Mouse (Mus musculus) liver, embryonic 12.5 days (tissue): ENCODE measurements at regions not wholly inside any gene's neighbourhood (a gene's known extent, or its start where the extent isn't known, plus 50 kb on each side); places are given as distances from the start of the nearest gene placed in this dataset.

Source experiments
- ATAC-seq: fragments of 200-750 bp; cut with Nextera tagmentation; 2 replicates; pipeline ENCODE4 v1.8.0; 2017; ENCODE audit warnings: moderate number of reproducible peaks, mild to moderate bottlenecking, moderate library complexity
- H3K27ac ChIP-seq: fragments of 300-500 bp; sonication (generic); 2 replicates; pipeline ENCODE4 v1.5.1; 2016; ENCODE audit warnings: mild to moderate bottlenecking
- H3K27me3 ChIP-seq: fragments of 300-500 bp; sonication (generic); replicated peaks from 2 replicates; pipeline ENCODE4 v1.6.1; 2016; ENCODE audit warnings: mild to moderate bottlenecking, moderate library complexity
- H3K36me3 ChIP-seq: fragments of 300-500 bp; sonication (generic); 2 replicates; pipeline ENCODE4 v1.6.1; 2016; ENCODE audit warnings: mild to moderate bottlenecking, moderate library complexity
- H3K4me1 ChIP-seq: fragments of 300-500 bp; sonication (generic); 2 replicates; pipeline ENCODE4 v1.6.1; 2016
- H3K4me2 ChIP-seq: fragments of 300-500 bp; sonication (generic); 2 replicates; pipeline ENCODE4 v1.6.1; 2016; ENCODE audit warnings: mild to moderate bottlenecking, moderate library complexity
- H3K4me3 ChIP-seq: fragments of 300-500 bp; sonication (generic); 2 replicates; pipeline ENCODE4 v1.5.1; 2016; ENCODE audit warnings: mild to moderate bottlenecking, moderate library complexity
- H3K9ac ChIP-seq: fragments of 300-500 bp; sonication (generic); 2 replicates; pipeline ENCODE4 v1.6.1; 2016; ENCODE audit warnings: mild to moderate bottlenecking, moderate library complexity
- H3K9me3 ChIP-seq: fragments of 300-500 bp; sonication (generic); replicated peaks from 2 replicates; pipeline ENCODE4 v1.6.1; 2016; ENCODE audit warnings: mild to moderate bottlenecking, moderate library complexity
- WGBS: fragments of 180-500 bp; shearing (Covaris S2); methylation state at CpG from one replicate; pipeline ENCODE4 v1.1.7; 2016; ENCODE audit not compliant: insufficient replicate concordance; 5-methylcytosine and 5-hydroxymethylcytosine counted together

- H3K27me3 ChIP-seq: no peaks in the 10 kb centered on the region
- WGBS: 65% methylated on average over 2 of the region's 2 CpGs
- no peaks in the 10 kb centered on the region for H3K9me3 ChIP-seq
- H3K4me1 ChIP-seq: no peaks in the 10 kb centered on the region
- H3K4me2 ChIP-seq: no peak overlapping the region
- no peaks in the 10 kb centered on the region for H3K36me3 ChIP-seq
- no peak overlapping the region for H3K4me3 ChIP-seq
- ATAC-seq: no peak
- H3K9ac ChIP-seq: no peak overlapping the region
- H3K27ac ChIP-seq: no peak overlapping the region
These were observed 565.6 kb downstream of the Defb40 start for GRCm38 (mm10) chr8:18412470-18412869.

- H3K4me2 ChIP-seq: no peak overlapping the region
- 42% methylated on average over 2 of the region's 2 CpGs for WGBS
- no peaks in the 10 kb centered on the region for H3K9me3 ChIP-seq
- no peak overlapping the region for H3K4me3 ChIP-seq
- H3K4me1 ChIP-seq: no peaks in the 10 kb centered on the region
- ATAC-seq: no peak
- H3K36me3 ChIP-seq: no peaks in the 10 kb centered on the region
- no peaks in the 10 kb centered on the region for H3K27me3 ChIP-seq
- no peak overlapping the region for H3K27ac ChIP-seq
- no peak overlapping the region for H3K9ac ChIP-seq
These were observed 571.6 kb downstream of the Defb40 start for GRCm38 (mm10) chr8:18406446-18406845.

GRCm38 (mm10) chr8:18388353-18388752 lies 589.7 kb downstream of the Defb40 start:
- H3K9me3 ChIP-seq: no peaks in the 10 kb centered on the region

DNA sequence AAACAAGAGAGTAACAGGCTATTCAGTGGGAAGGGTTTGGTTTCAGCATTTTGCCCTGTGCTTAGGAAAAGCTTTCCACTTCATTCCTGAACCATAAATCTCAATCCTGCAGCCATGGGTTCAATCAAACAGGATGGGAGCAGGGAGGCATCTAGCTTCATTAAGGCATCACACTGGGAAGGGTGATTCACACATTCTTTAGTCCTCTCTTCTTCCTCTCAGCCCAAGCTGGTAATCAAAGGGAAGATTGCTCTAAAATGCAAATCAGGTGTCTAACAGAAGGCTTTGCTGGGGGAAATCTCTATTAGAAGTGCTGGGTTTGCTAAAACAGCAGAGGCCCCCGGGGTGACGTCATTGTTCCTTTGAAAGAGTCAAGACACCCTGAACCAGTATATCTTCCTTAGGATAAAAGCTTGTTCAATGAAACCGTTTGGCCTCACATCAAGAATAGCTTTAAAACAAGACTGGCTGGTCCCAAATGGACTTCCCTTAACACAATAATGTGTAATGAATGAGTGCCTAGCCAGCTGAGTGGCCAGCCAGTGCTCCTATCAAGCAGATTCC lies 596.4 kb downstream of the Defb40 start:
- H3K27me3 ChIP-seq: no peaks in the 10 kb centered on the region
- no peaks in the 10 kb centered on the region for H3K4me1 ChIP-seq
- no peak overlapping the region for H3K4me2 ChIP-seq
- no peaks in the 10 kb centered on the region for H3K36me3 ChIP-seq
- ATAC-seq: no peak
- no peak overlapping the region for H3K27ac ChIP-seq
- 14% methylated on average over 3 of the region's 3 CpGs for WGBS
- no peaks in the 10 kb centered on the region for H3K9me3 ChIP-seq
- H3K9ac ChIP-seq: no peak overlapping the region
- no peak overlapping the region for H3K4me3 ChIP-seq

More at GRCm38 (mm10) chr8:18388353-18388752, 589.7 kb downstream of the Defb40 start:
- Histone ChIP-seq H3K4me3 (no peak overlapping the region), H3K36me3 (no peaks in the 10 kb centered on the region), H3K27me3 (no peaks in the 10 kb centered on the region), H3K27ac (no peak overlapping the region), H3K4me1 (no peaks in the 10 kb centered on the region), H3K9ac (no peak overlapping the region), H3K4me2 (no peak overlapping the region)
- no peak for ATAC-seq
- 3% methylated on average over 5 of the region's 5 CpGs for WGBS

DNA sequence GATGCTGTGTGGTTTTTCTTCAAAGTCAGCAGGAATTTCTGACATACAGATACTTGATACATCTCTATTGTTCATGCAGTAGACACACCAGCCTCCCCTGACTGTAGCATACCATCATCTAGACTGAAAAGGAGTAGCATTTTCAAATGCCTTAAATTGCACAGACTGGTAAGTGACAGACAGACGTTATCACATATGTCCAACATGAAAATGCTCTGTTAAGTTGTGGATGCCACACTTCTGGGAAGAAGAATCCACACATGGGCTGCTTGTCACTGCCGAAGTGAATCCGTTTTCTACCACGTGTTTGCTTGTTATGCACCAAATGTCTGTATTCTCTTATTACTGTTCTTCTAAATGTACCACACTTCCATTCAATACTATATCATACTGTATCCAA lies 629.3 kb downstream of the Defb40 start:
- 73% methylated on average over 4 of the region's 4 CpGs for WGBS
- H3K9me3 ChIP-seq: no peaks in the 10 kb centered on the region
- H3K27me3 ChIP-seq: no peaks in the 10 kb centered on the region

GRCm38 (mm10) chr8:18346248-18346647 lies 631.8 kb downstream of the Defb40 start:
- 53% methylated on average over 4 of the region's 4 CpGs for WGBS
- Histone ChIP-seq H3K36me3 (no peaks in the 10 kb centered on the region), H3K4me1 (no peaks in the 10 kb centered on the region), H3K9me3 (no peaks in the 10 kb centered on the region), H3K4me3 (no peak overlapping the region), H3K4me2 (no peak overlapping the region), H3K27me3 (no peaks in the 10 kb centered on the region), H3K9ac (no peak overlapping the region), H3K27ac (no peak overlapping the region)
- ATAC-seq: no peak

More for the DNA sequence above, 629.3 kb downstream of the Defb40 start:
- no peaks in the 10 kb centered on the region for H3K36me3 ChIP-seq
- H3K4me3 ChIP-seq: no peak overlapping the region
- no peaks in the 10 kb centered on the region for H3K4me1 ChIP-seq
- ATAC-seq: no peak
- H3K9ac ChIP-seq: no peak overlapping the region
- H3K27ac ChIP-seq: no peak overlapping the region
- H3K4me2 ChIP-seq: no peak overlapping the region

GRCm38 (mm10) chr8:18345322-18345721 lies 632.7 kb downstream of the Defb40 start:
- no peaks in the 10 kb centered on the region for H3K4me1 ChIP-seq
- no peak overlapping the region for H3K4me2 ChIP-seq
- ATAC-seq: no peak
- no peak overlapping the region for H3K9ac ChIP-seq
- WGBS: 32% methylated on average over 6 of the region's 6 CpGs
- H3K9me3 ChIP-seq: no peaks in the 10 kb centered on the region
- no peak overlapping the region for H3K27ac ChIP-seq
- H3K36me3 ChIP-seq: no peaks in the 10 kb centered on the region
- H3K27me3 ChIP-seq: no peaks in the 10 kb centered on the region
- no peak overlapping the region for H3K4me3 ChIP-seq

GRCm38 (mm10) chr8:18344838-18345237 lies 633.2 kb downstream of the Defb40 start:
- no peak for ATAC-seq
- H3K9ac ChIP-seq: no peak overlapping the region
- H3K4me2 ChIP-seq: no peak overlapping the region
- no peak overlapping the region for H3K27ac ChIP-seq
- H3K36me3 ChIP-seq: no peaks in the 10 kb centered on the region
- H3K4me1 ChIP-seq: no peaks in the 10 kb centered on the region
- WGBS: 67% methylated on average over 5 of the region's 5 CpGs
- no peak overlapping the region for H3K4me3 ChIP-seq
- no peaks in the 10 kb centered on the region for H3K27me3 ChIP-seq
- H3K9me3 ChIP-seq: no peaks in the 10 kb centered on the region

- H3K27ac ChIP-seq: no peak overlapping the region
- no peak overlapping the region for H3K4me3 ChIP-seq
- H3K36me3 ChIP-seq: no peaks in the 10 kb centered on the region
- H3K9me3 ChIP-seq: no peaks in the 10 kb centered on the region
- H3K4me1 ChIP-seq: no peaks in the 10 kb centered on the region
- H3K9ac ChIP-seq: no peak overlapping the region
- H3K27me3 ChIP-seq: no peaks in the 10 kb centered on the region
- 57% methylated on average over 1 of the region's 1 CpGs for WGBS
- ATAC-seq: no peak
- H3K4me2 ChIP-seq: no peak overlapping the region
These were observed 642.5 kb downstream of the Defb40 start for GRCm38 (mm10) chr8:18335576-18335975.

DNA sequence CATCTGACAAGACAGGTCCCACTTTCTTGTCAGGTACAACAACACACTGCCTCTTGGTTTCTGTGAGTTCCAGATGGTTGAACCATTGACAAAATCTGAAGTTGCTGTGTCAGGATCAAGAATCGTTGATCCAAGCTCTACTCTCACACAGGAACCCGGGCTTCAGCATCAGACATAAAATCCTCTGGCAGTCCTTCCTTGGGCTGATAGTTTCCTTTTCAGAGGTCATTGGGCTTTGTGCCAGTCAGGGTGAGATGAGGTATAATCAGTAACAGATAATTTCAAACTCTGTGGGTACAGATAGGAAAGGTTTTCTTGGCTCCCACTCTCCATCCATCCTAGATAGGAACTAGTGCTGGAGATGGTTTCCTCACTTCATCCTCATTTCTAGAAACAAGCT lies 649.5 kb downstream of the Defb40 start:
- 71% methylated on average over 2 of the region's 2 CpGs for WGBS
- ATAC-seq: no peak
- Histone ChIP-seq H3K4me1 (no peaks in the 10 kb centered on the region), H3K9ac (no peak overlapping the region), H3K36me3 (no peaks in the 10 kb centered on the region), H3K4me3 (no peak overlapping the region), H3K4me2 (no peak overlapping the region), H3K9me3 (no peaks in the 10 kb centered on the region), H3K27me3 (no peaks in the 10 kb centered on the region), H3K27ac (no peak overlapping the region)

GRCm38 (mm10) chr8:18316488-18316887 lies 661.6 kb downstream of the Defb40 start:
- no peak overlapping the region for H3K9ac ChIP-seq
- H3K4me3 ChIP-seq: no peak overlapping the region
- 36% methylated on average over 2 of the region's 2 CpGs for whole genome bisulfite sequencing
- H3K4me2 ChIP-seq: no peak overlapping the region
- H3K9me3 ChIP-seq: no peaks in the 10 kb centered on the region
- no peak for ATAC-seq
- no peaks in the 10 kb centered on the region for H3K36me3 ChIP-seq
- H3K27me3 ChIP-seq: no peaks in the 10 kb centered on the region
- H3K4me1 ChIP-seq: no peaks in the 10 kb centered on the region
- H3K27ac ChIP-seq: no peak overlapping the region

GRCm38 (mm10) chr8:18311597-18311996 lies 666.5 kb downstream of the Defb40 start:
- H3K36me3 ChIP-seq: no peaks in the 10 kb centered on the region
- no peak overlapping the region for H3K27ac ChIP-seq
- H3K4me2 ChIP-seq: no peak overlapping the region
- 59% methylated on average over 5 of the region's 5 CpGs for WGBS
- H3K4me1 ChIP-seq: no peaks in the 10 kb centered on the region
- no peak for ATAC-seq
- H3K9me3 ChIP-seq: no peaks in the 10 kb centered on the region
- no peak overlapping the region for H3K9ac ChIP-seq
- no peaks in the 10 kb centered on the region for H3K27me3 ChIP-seq
- no peak overlapping the region for H3K4me3 ChIP-seq

DNA sequence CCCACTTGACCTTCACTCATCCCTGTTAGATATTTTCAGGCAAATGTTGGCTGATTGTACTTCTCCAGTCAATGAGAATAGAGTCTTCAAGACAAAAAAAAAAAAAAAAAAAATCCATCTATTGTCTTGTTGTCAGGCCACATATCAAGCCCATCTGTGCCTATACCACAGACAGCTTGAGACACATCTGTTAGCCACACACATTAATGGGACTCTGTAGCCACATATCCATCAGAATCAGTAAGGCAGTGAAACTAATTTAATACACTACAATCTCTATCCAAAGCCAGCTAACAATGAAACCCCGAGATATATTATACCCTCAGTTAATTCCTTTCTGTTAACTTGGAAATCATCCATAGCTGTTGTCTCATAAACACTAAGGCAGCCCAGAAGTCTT lies 667.1 kb downstream of the Defb40 start:
- WGBS: 44% methylated on average over 1 of the region's 1 CpGs
- Histone ChIP-seq H3K27me3 (no peaks in the 10 kb centered on the region), H3K9ac (no peak overlapping the region), H3K27ac (no peak overlapping the region), H3K36me3 (no peaks in the 10 kb centered on the region), H3K9me3 (no peaks in the 10 kb centered on the region), H3K4me2 (no peak overlapping the region), H3K4me3 (no peak overlapping the region), H3K4me1 (no peaks in the 10 kb centered on the region)
- no peak for ATAC-seq
